Mouse (Mus musculus) heart, embryonic 15.5 days (tissue): ENCODE data around the gene Gdap1l1. TPM values are rescaled to one million over a fixed set of nuclear protein-coding genes. Genes with fewer than 3 reads are reported as not detected.

ENCODE experiments used
- ATAC-seq: fragments of 200-750 bp; cut with Nextera tagmentation; replicated peaks from 2 replicates; pipeline ENCODE4 v1.8.0; 2017; ENCODE audit warnings: low read depth, moderate TSS enrichment; ENCODE audit not compliant: insufficient number of reproducible peaks, insufficient read depth, low FRiP score
- H3K27ac ChIP-seq: fragments of 300-500 bp; sonication (generic); 2 replicates; pipeline ENCODE4 v1.5.1; 2015; ENCODE audit warnings: mild to moderate bottlenecking, inconsistent platforms
- H3K27me3 ChIP-seq: fragments of 300-500 bp; sonication (generic); 2 replicates; pipeline ENCODE4 v1.6.1; 2015; ENCODE audit warnings: inconsistent platforms
- H3K36me3 ChIP-seq: fragments of 300-500 bp; sonication (generic); 2 replicates; pipeline ENCODE4 v1.6.1; 2015; ENCODE audit warnings: mild to moderate bottlenecking, inconsistent platforms
- H3K4me1 ChIP-seq: fragments of 300-500 bp; sonication (generic); replicated peaks from 2 replicates; pipeline ENCODE4 v1.6.1; 2015; ENCODE audit warnings: inconsistent platforms
- H3K4me2 ChIP-seq: fragments of 300-500 bp; sonication (generic); 2 replicates; pipeline ENCODE4 v1.6.1; 2015; ENCODE audit warnings: inconsistent platforms, mild to moderate bottlenecking, moderate library complexity
- H3K4me3 ChIP-seq: fragments of 300-500 bp; sonication (generic); 2 replicates; pipeline ENCODE4 v1.5.1; 2015; ENCODE audit warnings: mild to moderate bottlenecking, inconsistent platforms
- H3K9ac ChIP-seq: fragments of 300-500 bp; sonication (generic); 2 replicates; pipeline ENCODE4 v1.6.1; 2015; ENCODE audit warnings: mild to moderate bottlenecking, inconsistent platforms
- H3K9me3 ChIP-seq: fragments of 300-500 bp; sonication (generic); replicated peaks from 2 replicates; pipeline ENCODE4 v1.6.1; 2016; ENCODE audit warnings: inconsistent platforms
- WGBS: fragments of 180-500 bp; shearing (Covaris S2); methylation state at CpG from one replicate; pipeline ENCODE4 v1.1.7; 2015; ENCODE audit warnings: mixed read lengths; 5-methylcytosine and 5-hydroxymethylcytosine counted together
- polyA plus RNA-seq: library from polyadenylated mRNA; unstranded; fragments of >200 nt; fragmentation: Nextera tagmentation; extraction: Ambion mirVana; gene quantifications from 2 replicates; pipeline ENCODE4 v1.2.1, GENCODE M21; 2015

Gdap1l1 gene
- polyA plus RNA-seq, 1 experiment from 2014 or later = 0.18 TPM

- no peak overlapping the region for H3K9ac ChIP-seq
- no peaks in the 10 kb centered on the region for H3K4me1 ChIP-seq
- H3K27me3 ChIP-seq = peaks cover 22% of the 10 kb centered on the region; the same call in 1 of the 2 replicates
- H3K4me3 ChIP-seq = no peak overlapping the region
- no peak for ATAC-seq
- H3K9me3 ChIP-seq = no peaks in the 10 kb centered on the region
- H3K4me2 ChIP-seq = no peak overlapping the region
- H3K27ac ChIP-seq = no peak overlapping the region
- H3K36me3 ChIP-seq = no peaks in the 10 kb centered on the region
- 45% methylated on average over 5 of the region's 5 CpGs for WGBS
Observed at GRCm38 (mm10) chr2:163489725-163490291, 51.5 kb downstream of the Gdap1l1 start.

GRCm38 (mm10) chr2:163490656-163491055 lies 52.4 kb downstream of the Gdap1l1 start:
- no peak overlapping the region for H3K4me3 ChIP-seq
- H3K4me2 ChIP-seq = no peak overlapping the region
- ATAC-seq = no peak
- no peak overlapping the region for H3K9ac ChIP-seq
- H3K4me1 ChIP-seq = no peaks in the 10 kb centered on the region
- H3K36me3 ChIP-seq = no peaks in the 10 kb centered on the region
- peaks cover 22% of the 10 kb centered on the region; the same call in 1 of the 2 replicates for H3K27me3 ChIP-seq
- H3K27ac ChIP-seq = no peak overlapping the region
- WGBS = 86% methylated on average over 17 of the region's 17 CpGs
- H3K9me3 ChIP-seq = no peaks in the 10 kb centered on the region

- H3K27ac ChIP-seq = no peak overlapping the region
- H3K27me3 ChIP-seq = peaks cover 22% of the 10 kb centered on the region; the same call in 1 of the 2 replicates
- no peaks in the 10 kb centered on the region for H3K9me3 ChIP-seq
- no peak overlapping the region for H3K9ac ChIP-seq
- no peak overlapping the region for H3K4me3 ChIP-seq
- ATAC-seq = no peak
- H3K4me2 ChIP-seq = no peak overlapping the region
- WGBS = 44% methylated on average over 7 of the region's 7 CpGs
- no peaks in the 10 kb centered on the region for H3K36me3 ChIP-seq
- no peaks in the 10 kb centered on the region for H3K4me1 ChIP-seq
Observed at GRCm38 (mm10) chr2:163491351-163491750, 53.1 kb downstream of the Gdap1l1 start.

GRCm38 (mm10) chr2:163492018-163492417 lies 53.7 kb downstream of the Gdap1l1 start, which contains the start of gene R3hdml:
Gene R3hdml, plus strand, starts transcription at chr2:163492318.
- H3K27ac ChIP-seq = no peak within 1 kb of the TSS
- WGBS = 64% methylated on average over 5 of the region's 5 CpGs

GRCm38 (mm10) chr2:163493031-163493430 lies 54.8 kb downstream of the Gdap1l1 start:
- H3K27me3 ChIP-seq = peaks cover 22% of the 10 kb centered on the region; the same call in 1 of the 2 replicates
- WGBS = 45% methylated on average over 5 of the region's 5 CpGs
- ATAC-seq = no peak
- no peak overlapping the region for H3K4me2 ChIP-seq
- no peak overlapping the region for H3K4me3 ChIP-seq
- no peak overlapping the region for H3K9ac ChIP-seq
- no peak overlapping the region for H3K27ac ChIP-seq
- H3K4me1 ChIP-seq = no peaks in the 10 kb centered on the region
- no peaks in the 10 kb centered on the region for H3K9me3 ChIP-seq
- H3K36me3 ChIP-seq = no peaks in the 10 kb centered on the region

More at GRCm38 (mm10) chr2:163492018-163492417, 53.7 kb downstream of the Gdap1l1 start, which contains the start of gene R3hdml:
- H3K36me3 ChIP-seq = no peaks in the 10 kb centered on the region
- H3K9me3 ChIP-seq = no peaks in the 10 kb centered on the region
- H3K27me3 ChIP-seq = peaks cover 22% of the 10 kb centered on the region; the same call in 1 of the 2 replicates
- no peak within 1 kb of the TSS for H3K9ac ChIP-seq
- ATAC-seq = no peak
- no peak within 1 kb of the TSS for H3K4me3 ChIP-seq
- H3K4me1 ChIP-seq = no peaks in the 10 kb centered on the region
- H3K4me2 ChIP-seq = no peak within 1 kb of the TSS

GRCm38 (mm10) chr2:163493976-163494375 lies 55.7 kb downstream of the Gdap1l1 start:
- Histone ChIP-seq H3K9ac (no peak overlapping the region), H3K4me1 (no peaks in the 10 kb centered on the region), H3K9me3 (no peaks in the 10 kb centered on the region), H3K4me3 (no peak overlapping the region), H3K4me2 (no peak overlapping the region), H3K36me3 (no peaks in the 10 kb centered on the region), H3K27me3 (peaks cover 22% of the 10 kb centered on the region; the same call in 1 of the 2 replicates), H3K27ac (no peak overlapping the region)
- WGBS = 24% methylated on average over 5 of the region's 5 CpGs
- no peak for ATAC-seq

GRCm38 (mm10) chr2:163494456-163494855 lies 56.2 kb downstream of the Gdap1l1 start:
- 33% methylated on average over 6 of the region's 6 CpGs for WGBS
- Histone ChIP-seq H3K36me3 (no peaks in the 10 kb centered on the region), H3K27me3 (peaks cover 22% of the 10 kb centered on the region; the same call in 1 of the 2 replicates), H3K4me1 (no peaks in the 10 kb centered on the region), H3K4me3 (no peak overlapping the region), H3K27ac (no peak overlapping the region), H3K4me2 (no peak overlapping the region), H3K9me3 (no peaks in the 10 kb centered on the region), H3K9ac (no peak overlapping the region)
- ATAC-seq = no peak

GRCm38 (mm10) chr2:163502219-163502618 lies 63.9 kb downstream of the Gdap1l1 start:
- no peak overlapping the region for H3K9ac ChIP-seq
- no peak overlapping the region for H3K4me3 ChIP-seq
- H3K36me3 ChIP-seq = no peaks in the 10 kb centered on the region
- no peaks in the 10 kb centered on the region for H3K4me1 ChIP-seq
- no peak overlapping the region for H3K4me2 ChIP-seq
- no peak overlapping the region for H3K27ac ChIP-seq
- WGBS = 75% methylated on average over 2 of the region's 2 CpGs
- no peaks in the 10 kb centered on the region for H3K9me3 ChIP-seq
- H3K27me3 ChIP-seq = no peaks in the 10 kb centered on the region
- ATAC-seq = no peak

- Histone ChIP-seq H3K36me3 (no peaks in the 10 kb centered on the region), H3K9ac (no peak overlapping the region), H3K27ac (no peak overlapping the region), H3K9me3 (no peaks in the 10 kb centered on the region), H3K4me1 (no peaks in the 10 kb centered on the region), H3K4me2 (no peak overlapping the region), H3K4me3 (no peak overlapping the region), H3K27me3 (no peaks in the 10 kb centered on the region)
- no peak for ATAC-seq
- 58% methylated on average over 7 of the region's 7 CpGs for WGBS
Observed at GRCm38 (mm10) chr2:163503191-163503590, 64.9 kb downstream of the Gdap1l1 start.

Other genes with a start within 250 kb of the Gdap1l1 start
- gene Tox2, start 235.4 kb upstream of the Gdap1l1 start, polyA plus RNA-seq = 4.4 and 5.9 TPM in 2 replicates
- gene Jph2, start 40.5 kb upstream of the Gdap1l1 start, polyA plus RNA-seq = 41.0 and 47.7 TPM in 2 replicates
- 47.5 and 55.9 TPM in 2 replicates for gene Oser1, start 13.8 kb upstream of the Gdap1l1 start, polyA plus RNA-seq
- 12.5 and 13.9 TPM in 2 replicates for gene Fitm2, start 34.2 kb downstream of the Gdap1l1 start, polyA plus RNA-seq
- gene R3hdml, start 53.8 kb downstream of the Gdap1l1 start, polyA plus RNA-seq = not detected in 2 replicates
- 0.46 TPM in 1 of 2 replicates, not detected in the other for gene Hnf4a, start 68.3 kb downstream of the Gdap1l1 start, polyA plus RNA-seq
- 15.2 and 21.2 TPM in 2 replicates for gene Ttpal, start 163.8 kb downstream of the Gdap1l1 start, polyA plus RNA-seq
- gene Serinc3, start 206.7 kb downstream of the Gdap1l1 start, polyA plus RNA-seq = 54.8 and 57.1 TPM in 2 replicates
- gene Pkig, start 219.9 kb downstream of the Gdap1l1 start, polyA plus RNA-seq = 289 and 356 TPM in 2 replicates